Mouse (Mus musculus) limb, embryonic 14.5 days (tissue): ENCODE results near the gene Ttc28. TPM values are rescaled to one million over a fixed set of nuclear protein-coding genes. Genes with fewer than 3 reads are reported as not detected.

Experiments
- ATAC-seq: fragments of 200-750 bp; cut with Nextera tagmentation; 2 replicates; pipeline ENCODE4 v1.8.0; 2017; ENCODE audit warnings: low read depth, moderate number of reproducible peaks, moderate TSS enrichment; ENCODE audit not compliant: low FRiP score
- DNase-seq: peaks from one replicate; pipeline ENCODE4 v3.0.0-alpha.2; 2015; ENCODE audit warnings: low spot score
- H3K27ac ChIP-seq: fragments of 300-500 bp; sonication (generic); replicated peaks from 2 replicates; pipeline ENCODE4 v1.5.1; 2014; ENCODE audit warnings: low read depth, mild to moderate bottlenecking, low read length, moderate library complexity, mixed read lengths
- H3K27me3 ChIP-seq: fragments of 300-500 bp; sonication (generic); 2 replicates; pipeline ENCODE4 v1.6.1; 2014; ENCODE audit warnings: low read length, mixed read lengths; ENCODE audit not compliant: control insufficient read depth, insufficient read depth
- H3K36me3 ChIP-seq: fragments of 300-500 bp; sonication (generic); 2 replicates; pipeline ENCODE4 v1.6.1; 2014; ENCODE audit warnings: mild to moderate bottlenecking, low read length, moderate library complexity, mixed read lengths; ENCODE audit not compliant: control insufficient read depth, insufficient read depth
- H3K4me1 ChIP-seq: fragments of 300-500 bp; sonication (generic); 2 replicates; pipeline ENCODE4 v1.6.1; 2014; ENCODE audit warnings: antibody characterized with exemption, low read length, mixed read lengths; ENCODE audit not compliant: control insufficient read depth, insufficient read depth
- H3K4me2 ChIP-seq: fragments of 300-500 bp; sonication (generic); replicated peaks from 2 replicates; pipeline ENCODE4 v1.6.1; 2014; ENCODE audit warnings: low read depth, mild to moderate bottlenecking, low read length, moderate library complexity; ENCODE audit not compliant: severe bottlenecking
- H3K4me3 ChIP-seq: fragments of 300-500 bp; sonication (generic); replicated peaks from 2 replicates; pipeline ENCODE4 v1.5.1; 2014; ENCODE audit warnings: low read length
- H3K9ac ChIP-seq: fragments of 300-500 bp; sonication (generic); 2 replicates; pipeline ENCODE4 v1.6.1; 2014; ENCODE audit warnings: mild to moderate bottlenecking, low read depth, low read length, moderate library complexity; ENCODE audit not compliant: severe bottlenecking
- H3K9me3 ChIP-seq: fragments of 300-500 bp; sonication (generic); 2 replicates; pipeline ENCODE4 v1.6.1; 2016; ENCODE audit warnings: low read length; ENCODE audit not compliant: control insufficient read depth
- POLR2A ChIP-seq: fragments of 200-500 bp; IDR thresholded peaks from 2 replicates; pipeline ENCODE4 v1.8.0; 2012; ENCODE audit warnings: inconsistent platforms, mild to moderate bottlenecking, moderate library complexity, borderline replicate concordance; ENCODE audit not compliant: insufficient read depth, insufficient read length; ENCODE audit errors: extremely low read depth
- WGBS: fragments of 180-500 bp; shearing (Covaris S2); extraction: QIAGEN DNeasy Blood & Tissue Kit; methylation state at CpG from one replicate; pipeline ENCODE4 v1.1.7; 2014; 5-methylcytosine and 5-hydroxymethylcytosine counted together
- polyA plus RNA-seq, 2 experiments: library from polyadenylated mRNA; depleted of rRNA in 1 of 2; stranded (reverse) in 1 of 2; unstranded in 1 of 2; fragments of >200 nt; fragmentation: Nextera tagmentation in 1 of 2; extraction: Ambion mirVana in 1 of 2; gene quantifications; 2 replicates each; pipeline versions ENCODE4 v1.2.1 to v1.2.3; 2012 to 2014

The Ttc28 gene
- polyA plus RNA-seq, 2 experiments, result 16.3 to 19.9 TPM

- H3K36me3 ChIP-seq, result no peaks in the 10 kb centered on the region; the same call in 1 of the 2 replicates
- H3K9ac ChIP-seq, result no peak overlapping the region; the same call in 1 of the 2 replicates
- H3K9me3 ChIP-seq, result peaks cover 4% of the 10 kb centered on the region; the same call in 1 of the 2 replicates
- WGBS, result 20% methylated on average over 7 of the region's 7 CpGs
- H3K4me3 ChIP-seq, result no peak overlapping the region
- H3K27ac ChIP-seq, result peak overlapping the region; percentile 77
- H3K4me1 ChIP-seq, result peaks cover 43% of the 10 kb centered on the region
- ATAC-seq, result 0 out of 2 replicates have a peak, but pooled peaks have one; percentile 7
- peak; percentile 65 for DNase-seq
- no peaks in the 10 kb centered on the region for H3K27me3 ChIP-seq
- peak overlapping the region; percentile 19 for H3K4me2 ChIP-seq
- no peak for TF ChIP-seq POLR2A
These were observed 127.5 kb downstream of the Ttc28 start for GRCm38 (mm10) chr5:111007136-111007500.

- H3K27ac ChIP-seq, result 0 out of 2 replicates have a peak overlapping the region, but pooled peaks have one; percentile 50
These were observed 128.3 kb downstream of the Ttc28 start for GRCm38 (mm10) chr5:111007900-111008299.

GRCm38 (mm10) chr5:111008431-111008830 is 128.8 kb downstream of the Ttc28 start:
- Histone ChIP-seq H3K9me3 (peaks cover 4% of the 10 kb centered on the region; the same call in 1 of the 2 replicates), H3K4me2 (no peak overlapping the region), H3K4me3 (no peak overlapping the region), H3K4me1 (peaks cover 51% of the 10 kb centered on the region), H3K27me3 (no peaks in the 10 kb centered on the region), H3K36me3 (no peaks in the 10 kb centered on the region; the same call in 1 of the 2 replicates), H3K27ac (no peak overlapping the region), H3K9ac (no peak overlapping the region)
- TF ChIP-seq POLR2A, result no peak
- 69% methylated on average over 6 of the region's 6 CpGs for WGBS
- DNase-seq, result no peak
- no peak for ATAC-seq

More at GRCm38 (mm10) chr5:111007900-111008299, 128.3 kb downstream of the Ttc28 start:
- Histone ChIP-seq H3K9me3 (peaks cover 4% of the 10 kb centered on the region; the same call in 1 of the 2 replicates), H3K36me3 (no peaks in the 10 kb centered on the region; the same call in 1 of the 2 replicates), H3K27me3 (no peaks in the 10 kb centered on the region), H3K9ac (no peak overlapping the region), H3K4me2 (no peak overlapping the region), H3K4me3 (no peak overlapping the region), H3K4me1 (peaks cover 51% of the 10 kb centered on the region)
- ATAC-seq (no peak), DNase-seq (peak; percentile 51)
- TF ChIP-seq POLR2A, result no peak
- 38% methylated on average over 8 of the region's 8 CpGs for WGBS

- no peak for TF ChIP-seq POLR2A
- Histone ChIP-seq H3K9ac (no peak overlapping the region), H3K9me3 (peaks cover 4% of the 10 kb centered on the region; the same call in 1 of the 2 replicates), H3K4me3 (no peak overlapping the region), H3K27me3 (no peaks in the 10 kb centered on the region), H3K4me2 (no peak overlapping the region), H3K4me1 (peaks cover 45% of the 10 kb centered on the region), H3K36me3 (no peaks in the 10 kb centered on the region; the same call in 1 of the 2 replicates), H3K27ac (no peak overlapping the region)
- 10% methylated on average over 8 of the region's 8 CpGs for WGBS
- ATAC-seq (no peak), DNase-seq (no peak)
These were observed 131.7 kb downstream of the Ttc28 start for GRCm38 (mm10) chr5:111011271-111011670.

- H3K27me3 ChIP-seq, result no peaks in the 10 kb centered on the region
- H3K9me3 ChIP-seq, result peaks cover 4% of the 10 kb centered on the region; the same call in 1 of the 2 replicates
- H3K4me2 ChIP-seq, result no peak overlapping the region
- H3K4me3 ChIP-seq, result no peak overlapping the region
- peaks cover 37% of the 10 kb centered on the region for H3K4me1 ChIP-seq
- H3K9ac ChIP-seq, result no peak overlapping the region
- no peaks in the 10 kb centered on the region; the same call in 1 of the 2 replicates for H3K36me3 ChIP-seq
- ATAC-seq, result no peak
- DNase-seq, result no peak
- WGBS, result 60% methylated on average over 11 of the region's 11 CpGs
- no peak overlapping the region for H3K27ac ChIP-seq
- no peak for TF ChIP-seq POLR2A
These were observed 132.5 kb downstream of the Ttc28 start for GRCm38 (mm10) chr5:111012064-111012463.

- H3K4me3 ChIP-seq, result no peak overlapping the region
- H3K27me3 ChIP-seq, result no peaks in the 10 kb centered on the region
- 40% methylated on average over 7 of the region's 7 CpGs for WGBS
- ATAC-seq (no peak), DNase-seq (no peak)
- peaks cover 36% of the 10 kb centered on the region for H3K4me1 ChIP-seq
- H3K27ac ChIP-seq, result no peak overlapping the region
- no peak for TF ChIP-seq POLR2A
- H3K4me2 ChIP-seq, result no peak overlapping the region
- H3K36me3 ChIP-seq, result no peaks in the 10 kb centered on the region; the same call in 1 of the 2 replicates
- no peak overlapping the region for H3K9ac ChIP-seq
- peaks cover 4% of the 10 kb centered on the region; the same call in 1 of the 2 replicates for H3K9me3 ChIP-seq
These were observed 133.0 kb downstream of the Ttc28 start for GRCm38 (mm10) chr5:111012587-111012986.
